Mouse (Mus musculus): ENCODE data around the gene Cygb. TPM values are rescaled to one million over a fixed set of nuclear protein-coding genes. Genes with fewer than 3 reads are reported as not detected.

Gene Cygb
- polyA plus RNA-seq, 1 experiment from 2014 or later, result 0.84 TPM

DNA sequence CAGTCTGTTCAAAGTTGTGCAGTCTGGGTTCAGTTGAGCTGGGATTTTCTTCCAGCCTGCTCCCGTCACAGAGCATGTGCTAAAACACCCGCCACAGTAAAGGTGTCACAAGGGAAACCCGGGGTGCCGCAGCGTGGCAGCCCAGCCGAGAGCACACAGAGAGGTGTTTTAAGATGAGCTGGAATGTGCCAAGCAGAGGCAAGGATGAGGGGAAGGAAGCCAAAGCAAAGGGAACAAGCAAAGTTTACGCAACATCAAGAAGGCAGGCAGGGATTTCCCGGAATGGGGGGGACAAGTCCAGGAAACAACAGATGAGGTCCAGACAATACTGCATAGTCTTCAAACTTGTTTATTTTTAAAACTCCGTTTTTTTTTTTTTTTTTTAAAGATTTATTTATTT is 12.5 kb upstream of the Cygb start:
- 59% methylated on average over 9 of the region's 9 CpGs for WGBS (ENCODE audit: insufficient replicate concordance)
- ATAC-seq (ENCODE audit: insufficient read depth), result no peak

DNA sequence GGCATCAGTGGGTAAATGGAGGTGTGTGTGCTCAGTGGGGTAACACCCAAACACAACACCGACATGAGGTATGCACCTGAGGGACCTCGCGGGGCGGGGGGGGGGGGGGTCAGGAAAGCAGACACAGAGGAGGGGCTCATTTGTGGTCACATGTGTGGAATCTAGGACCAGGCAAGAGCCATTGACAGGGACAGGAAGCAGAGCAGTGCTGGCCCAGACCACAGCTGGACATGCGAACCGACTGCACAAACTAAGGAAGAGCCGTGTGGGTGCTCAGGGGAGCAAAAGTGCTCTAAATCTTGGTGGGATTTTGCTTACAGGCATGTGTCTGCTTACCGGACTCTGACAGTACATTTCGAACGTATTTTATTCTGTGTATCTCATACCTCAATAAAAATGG is 11.2 kb upstream of the Cygb start:
- Histone ChIP-seq H3K9ac (no peak overlapping the region), H3K4me3 (replicated peaks) (no peak overlapping the region), H3K9me3 (replicated peaks) (no peaks in the 10 kb centered on the region), H3K4me2 (no peak overlapping the region), H3K27ac (replicated peaks) (no peak overlapping the region), H3K36me3 (replicated peaks) (no peaks in the 10 kb centered on the region), H3K4me1 (replicated peaks) (peaks cover 27% of the 10 kb centered on the region), H3K27me3 (peaks cover 47% of the 10 kb centered on the region)
- WGBS (ENCODE audit: insufficient replicate concordance), result 67% methylated on average over 10 of the region's 10 CpGs
- no peak for ATAC-seq (ENCODE audit: insufficient read depth)

More for the DNA sequence above, 12.5 kb upstream of the Cygb start:
- H3K36me3 ChIP-seq (replicated peaks), result no peaks in the 10 kb centered on the region
- H3K9ac ChIP-seq, result no peak overlapping the region
- peaks cover 41% of the 10 kb centered on the region for H3K27me3 ChIP-seq
- H3K4me1 ChIP-seq (replicated peaks), result peaks cover 32% of the 10 kb centered on the region
- no peak overlapping the region for H3K4me3 ChIP-seq (replicated peaks)
- H3K4me2 ChIP-seq, result no peak overlapping the region
- H3K27ac ChIP-seq (replicated peaks), result no peak overlapping the region
- no peaks in the 10 kb centered on the region for H3K9me3 ChIP-seq (replicated peaks)

DNA sequence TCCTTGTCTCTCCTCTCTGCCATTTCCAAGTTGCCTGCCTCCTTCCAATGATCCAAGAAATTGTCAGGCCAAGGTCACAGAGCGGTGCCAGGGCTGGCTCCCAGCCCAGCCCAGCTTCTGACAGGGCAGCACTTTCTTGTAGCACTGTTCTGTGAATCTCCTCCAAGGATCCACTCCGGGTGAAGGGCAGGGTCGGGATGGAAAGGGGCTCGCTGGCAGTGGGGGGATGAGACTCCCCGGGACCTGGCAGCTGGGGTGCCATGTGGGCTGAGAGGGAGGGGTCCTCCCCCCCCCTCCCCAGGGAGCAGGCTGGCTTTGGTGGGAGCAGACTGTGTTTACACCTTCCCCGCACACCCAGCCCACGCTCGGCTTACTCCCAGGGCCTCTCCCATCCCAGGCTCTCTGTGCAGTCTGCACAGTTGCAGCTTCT is 7.8 kb upstream of the Cygb start:
- Histone ChIP-seq H3K36me3 (replicated peaks) (no peaks in the 10 kb centered on the region), H3K4me1 (replicated peaks) (peaks cover 26% of the 10 kb centered on the region), H3K4me2 (no peak overlapping the region), H3K9ac (no peak overlapping the region), H3K4me3 (replicated peaks) (no peak overlapping the region), H3K27ac (replicated peaks) (no peak overlapping the region), H3K27me3 (peaks cover 33% of the 10 kb centered on the region), H3K9me3 (replicated peaks) (no peaks in the 10 kb centered on the region)
- 62% methylated on average over 8 of the region's 8 CpGs for WGBS (ENCODE audit: insufficient replicate concordance)
- ATAC-seq (ENCODE audit: insufficient read depth), result no peak

DNA sequence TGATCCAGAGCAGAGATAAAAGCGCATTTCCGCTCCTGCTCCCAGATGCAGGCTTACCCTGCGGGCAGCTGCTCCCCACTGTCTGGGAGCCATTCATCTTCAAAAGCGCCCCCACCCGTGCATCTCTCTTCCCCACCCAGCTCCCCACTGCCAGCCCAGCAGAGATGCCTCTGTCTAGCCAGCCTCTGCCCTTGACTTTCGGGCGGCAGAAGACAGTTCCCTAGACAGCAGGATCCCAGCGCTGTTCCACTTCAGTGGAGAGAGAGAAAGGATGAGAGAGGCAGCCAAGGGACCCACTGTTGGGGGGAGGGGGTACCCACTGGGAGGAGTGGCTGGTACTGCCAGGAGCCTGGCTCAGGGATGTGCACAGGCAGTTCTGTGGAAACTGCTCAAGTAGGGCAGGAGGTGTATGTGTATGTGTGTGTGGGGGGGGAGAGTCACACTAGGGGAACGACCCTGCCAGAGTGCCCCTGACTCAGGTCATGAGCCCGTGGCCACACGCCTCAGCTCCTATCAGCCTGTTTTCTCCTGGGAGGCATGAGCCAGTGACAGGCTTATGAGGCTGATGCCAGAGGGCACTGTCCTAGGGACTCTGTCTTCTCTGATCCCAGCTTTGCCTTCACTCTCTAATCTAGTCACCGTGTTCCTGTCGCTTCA is 7.3 kb upstream of the Cygb start:
- no peak overlapping the region for H3K4me3 ChIP-seq (replicated peaks)
- WGBS (ENCODE audit: insufficient replicate concordance), result 24% methylated on average over 13 of the region's 13 CpGs
- no peak overlapping the region for H3K27ac ChIP-seq (replicated peaks)
- no peak overlapping the region for H3K4me2 ChIP-seq
- no peak for ATAC-seq (ENCODE audit: insufficient read depth)
- H3K36me3 ChIP-seq (replicated peaks), result no peaks in the 10 kb centered on the region
- no peaks in the 10 kb centered on the region for H3K9me3 ChIP-seq (replicated peaks)
- peaks cover 27% of the 10 kb centered on the region for H3K4me1 ChIP-seq (replicated peaks)
- no peak overlapping the region for H3K9ac ChIP-seq
- peaks cover 37% of the 10 kb centered on the region for H3K27me3 ChIP-seq

DNA sequence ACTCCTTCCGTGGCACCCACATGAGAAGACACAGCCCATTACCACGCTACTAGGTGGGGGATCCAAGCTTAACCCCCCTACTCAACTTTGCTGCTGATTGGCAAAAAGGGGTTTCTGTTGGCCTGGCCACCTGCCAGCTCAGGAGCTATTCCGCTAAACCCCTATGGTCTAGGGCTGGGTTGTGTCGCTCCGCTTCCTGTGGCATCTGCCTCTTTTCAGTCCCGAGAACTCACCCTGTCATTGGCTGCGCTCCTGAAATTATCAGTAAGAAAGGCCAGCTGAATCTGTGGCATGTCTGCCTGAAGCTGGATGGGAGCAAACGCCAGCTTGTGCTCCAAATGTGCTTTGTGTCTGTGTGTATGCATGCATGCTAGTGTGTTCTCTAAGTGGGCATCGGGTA is 6.1 kb upstream of the Cygb start:
- Histone ChIP-seq H3K27me3 (peaks cover 45% of the 10 kb centered on the region), H3K9me3 (replicated peaks) (no peaks in the 10 kb centered on the region), H3K27ac (replicated peaks) (no peak overlapping the region), H3K36me3 (replicated peaks) (no peaks in the 10 kb centered on the region), H3K4me2 (no peak overlapping the region), H3K4me3 (replicated peaks) (no peak overlapping the region), H3K9ac (no peak overlapping the region), H3K4me1 (replicated peaks) (peaks cover 27% of the 10 kb centered on the region)
- ATAC-seq (ENCODE audit: insufficient read depth), result no peak
- WGBS (ENCODE audit: insufficient replicate concordance), result 76% methylated on average over 9 of the region's 9 CpGs

DNA sequence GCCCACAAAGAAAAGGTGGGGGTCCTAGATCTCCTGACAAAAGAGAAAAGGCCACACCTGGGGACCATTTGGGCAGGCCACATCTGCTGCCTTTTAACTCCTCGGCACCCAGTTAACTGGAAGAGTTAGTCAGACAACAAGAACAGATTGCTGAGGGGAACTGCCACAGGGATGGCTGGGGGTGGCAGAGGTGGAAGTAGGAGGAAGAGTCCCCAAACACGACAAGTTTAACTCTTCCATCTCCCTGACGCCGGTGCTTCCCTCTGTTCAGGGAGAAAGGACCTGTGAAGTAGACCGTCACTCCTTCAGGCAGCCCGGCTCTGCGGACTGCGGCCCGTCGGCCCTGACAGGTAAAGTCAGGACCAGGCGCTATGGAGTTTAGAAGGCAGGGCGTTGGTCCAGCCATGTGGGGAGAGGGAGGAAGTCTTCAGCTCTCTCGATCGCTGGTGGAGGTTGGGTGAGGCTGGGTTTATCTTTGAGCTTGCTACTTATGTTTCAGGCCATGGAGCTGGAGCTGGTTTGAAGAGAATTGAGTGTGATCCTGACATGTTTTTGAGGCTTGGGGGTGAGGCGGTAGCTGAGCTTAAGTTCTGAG is 5.0 kb upstream of the Cygb start:
- Histone ChIP-seq H3K4me2 (no peak overlapping the region), H3K4me1 (replicated peaks) (peaks cover 28% of the 10 kb centered on the region), H3K9ac (no peak overlapping the region), H3K4me3 (replicated peaks) (no peak overlapping the region), H3K27ac (replicated peaks) (no peak overlapping the region), H3K9me3 (replicated peaks) (no peaks in the 10 kb centered on the region), H3K36me3 (replicated peaks) (no peaks in the 10 kb centered on the region), H3K27me3 (peaks cover 53% of the 10 kb centered on the region)
- no peak for ATAC-seq (ENCODE audit: insufficient read depth)
- WGBS (ENCODE audit: insufficient replicate concordance), result 68% methylated on average over 15 of the region's 15 CpGs

DNA sequence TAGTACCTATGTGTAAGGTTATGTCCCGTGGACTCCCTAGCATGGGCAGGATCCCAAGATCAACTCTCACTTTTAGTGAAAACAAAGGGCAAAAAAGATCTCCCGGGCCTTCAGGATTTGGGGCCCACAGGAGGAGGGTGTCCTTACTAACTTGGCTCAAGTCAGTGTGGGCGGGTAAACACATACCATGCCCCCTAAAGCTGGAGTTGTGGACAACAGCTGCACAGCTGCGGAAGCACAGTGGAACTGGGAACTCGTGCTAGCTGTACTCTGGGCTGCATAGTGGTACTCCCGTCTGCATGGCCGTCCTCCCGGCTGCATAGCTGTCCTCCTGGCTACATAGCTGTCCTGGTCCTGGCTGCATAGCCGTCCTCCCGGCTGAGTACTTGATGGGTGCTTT is 4.1 kb upstream of the Cygb start:
- Histone ChIP-seq H3K27ac (replicated peaks) (peak overlapping the region; percentile 48; the same call in 1 of the 2 replicates), H3K4me3 (replicated peaks) (no peak overlapping the region), H3K27me3 (peaks cover 55% of the 10 kb centered on the region), H3K9ac (no peak overlapping the region), H3K9me3 (replicated peaks) (no peaks in the 10 kb centered on the region), H3K4me2 (peak overlapping the region; percentile 69), H3K4me1 (replicated peaks) (peaks cover 36% of the 10 kb centered on the region), H3K36me3 (replicated peaks) (no peaks in the 10 kb centered on the region)
- ATAC-seq (ENCODE audit: insufficient read depth), result no peak
- WGBS (ENCODE audit: insufficient replicate concordance), result 64% methylated on average over 10 of the region's 10 CpGs

DNA sequence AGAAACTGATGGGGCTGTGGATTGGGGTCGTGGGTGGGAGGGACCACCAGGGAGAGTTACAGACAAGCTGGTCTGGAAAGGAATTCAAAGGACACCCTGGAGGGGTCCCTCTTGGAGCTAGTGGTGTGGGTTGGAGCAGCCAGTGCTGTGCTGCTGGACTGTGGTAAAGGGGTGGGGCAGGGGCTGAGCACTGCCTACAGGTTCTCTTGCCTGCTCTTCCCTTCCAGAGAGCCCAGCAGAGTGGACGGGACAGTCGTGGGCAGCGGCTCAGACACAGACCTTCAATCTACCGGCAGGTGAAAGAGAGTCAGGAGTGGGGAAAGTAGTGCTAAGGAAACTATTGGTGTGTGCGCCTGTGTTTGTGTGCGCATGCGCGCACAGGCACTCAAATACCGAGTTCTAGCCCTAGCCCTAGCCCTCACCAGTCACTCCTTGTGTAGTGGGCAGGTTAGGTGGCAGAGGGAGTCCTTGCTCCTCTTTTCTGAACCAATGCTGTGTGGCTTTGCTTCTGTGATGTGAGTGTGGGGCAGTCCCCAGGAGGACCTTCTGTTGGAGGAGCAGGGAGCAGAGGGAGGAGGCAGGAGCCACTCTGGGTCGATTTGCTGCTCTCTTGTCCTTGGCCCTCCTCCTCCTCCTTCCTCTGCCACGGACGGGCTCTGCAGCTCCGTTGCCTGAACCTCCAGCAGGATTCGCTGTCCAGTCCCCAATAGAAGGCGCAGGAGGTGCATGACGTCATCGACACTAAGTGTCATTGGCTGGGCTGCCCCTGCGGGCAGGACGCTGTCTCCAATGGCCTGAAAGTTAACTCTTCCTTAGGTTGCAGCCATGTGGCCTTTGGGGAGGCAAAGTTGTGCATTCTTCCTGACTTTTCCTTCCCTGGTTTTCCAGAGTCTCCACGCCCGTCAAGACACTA is 3.5 kb upstream of the Cygb start:
- Histone ChIP-seq H3K9ac (peak overlapping the region; percentile 40), H3K36me3 (replicated peaks) (no peaks in the 10 kb centered on the region), H3K4me3 (replicated peaks) (peak overlapping the region; percentile 44), H3K4me1 (replicated peaks) (peaks cover 36% of the 10 kb centered on the region), H3K4me2 (peak overlapping the region; percentile 69), H3K9me3 (replicated peaks) (no peaks in the 10 kb centered on the region), H3K27ac (replicated peaks) (peak overlapping the region; percentile 80), H3K27me3 (peaks cover 55% of the 10 kb centered on the region)
- WGBS (ENCODE audit: insufficient replicate concordance), result 11% methylated on average over 22 of the region's 22 CpGs
- peak; percentile 93 for ATAC-seq (ENCODE audit: insufficient read depth)

DNA sequence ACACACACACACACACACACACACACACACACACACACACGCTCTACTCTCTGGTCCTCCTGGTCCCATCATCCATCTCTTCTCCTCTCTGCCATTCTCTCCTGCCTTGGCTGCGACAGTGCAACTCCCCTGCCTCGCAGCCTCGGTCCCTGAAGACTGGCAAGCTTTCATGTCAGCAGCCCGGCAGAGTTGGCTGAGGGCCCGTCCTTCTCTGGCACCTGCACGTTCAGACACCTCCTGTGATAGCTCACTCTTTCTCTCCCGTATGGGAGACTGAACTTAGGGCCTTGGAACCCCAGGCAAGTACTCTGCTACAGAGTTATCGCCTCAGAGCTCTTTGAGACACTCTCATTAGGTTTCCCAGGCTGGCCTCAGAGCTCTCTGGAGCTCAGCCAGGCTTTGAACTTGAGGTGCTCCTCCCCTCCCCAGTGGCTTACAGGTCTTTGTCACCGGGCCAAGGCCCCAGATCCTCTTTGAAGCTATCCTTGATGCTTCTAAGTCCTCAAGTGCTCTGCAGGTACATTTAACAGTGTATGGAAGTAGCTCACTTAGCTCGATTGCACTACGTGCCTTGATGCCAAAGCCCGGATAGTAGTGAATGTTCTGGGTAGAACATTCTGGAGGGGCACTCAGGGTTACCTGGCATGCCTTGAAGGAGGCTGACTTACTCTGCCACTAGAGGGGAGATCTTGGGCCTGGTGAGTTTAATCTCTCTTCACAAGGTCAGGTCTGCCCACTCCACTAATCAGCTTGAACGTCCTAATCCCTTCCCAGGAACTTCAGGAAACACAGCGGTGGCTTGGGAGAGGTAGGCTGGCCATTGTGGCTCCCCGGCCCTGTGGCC is 2.5 kb upstream of the Cygb start:
- H3K4me3 ChIP-seq (replicated peaks), result no peak overlapping the region
- no peak for ATAC-seq (ENCODE audit: insufficient read depth)
- no peak overlapping the region for H3K27ac ChIP-seq (replicated peaks)
- H3K36me3 ChIP-seq (replicated peaks), result no peaks in the 10 kb centered on the region
- no peaks in the 10 kb centered on the region for H3K9me3 ChIP-seq (replicated peaks)
- no peak overlapping the region for H3K9ac ChIP-seq
- WGBS (ENCODE audit: insufficient replicate concordance), result 69% methylated on average over 16 of the region's 16 CpGs
- no peak overlapping the region for H3K4me2 ChIP-seq
- peaks cover 36% of the 10 kb centered on the region for H3K4me1 ChIP-seq (replicated peaks)
- H3K27me3 ChIP-seq, result peaks cover 55% of the 10 kb centered on the region

DNA sequence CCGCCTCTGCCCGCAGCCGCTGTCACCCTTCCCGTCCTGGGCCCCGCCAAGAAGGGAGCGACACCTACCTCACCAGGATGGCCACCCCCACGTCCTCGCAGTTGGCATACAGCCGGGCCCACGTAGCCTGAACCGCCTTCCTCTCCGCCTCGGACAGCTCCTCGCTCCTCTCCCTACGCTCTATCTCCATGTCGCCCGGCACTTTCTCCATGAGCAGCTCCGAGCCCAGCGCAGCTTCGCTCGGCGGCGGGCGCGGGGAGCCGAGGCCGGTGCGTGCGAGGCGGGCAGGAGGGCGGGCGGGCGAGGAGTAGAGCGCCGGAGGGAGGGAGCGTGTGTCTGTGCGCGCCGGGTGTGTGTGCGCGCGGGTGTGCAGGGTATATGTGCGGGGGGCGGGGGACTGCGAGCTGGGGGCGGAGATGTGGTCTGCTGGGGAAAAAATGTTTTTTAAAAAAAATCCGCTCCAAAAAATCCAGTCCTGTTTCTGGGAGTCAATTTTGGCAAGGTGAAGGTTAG is 348 bp downstream of the Cygb start:
- H3K4me3 ChIP-seq (replicated peaks), result peak overlapping the region; percentile 38
- H3K9ac ChIP-seq, result no peak overlapping the region
- no peaks in the 10 kb centered on the region for H3K36me3 ChIP-seq (replicated peaks)
- peaks cover 26% of the 10 kb centered on the region for H3K4me1 ChIP-seq (replicated peaks)
- peak overlapping the region; percentile 59 for H3K4me2 ChIP-seq
- under 1% methylated on average over 47 of the region's 47 CpGs for WGBS (ENCODE audit: insufficient replicate concordance)
- H3K27ac ChIP-seq (replicated peaks), result no peak overlapping the region
- H3K27me3 ChIP-seq, result peaks cover 74% of the 10 kb centered on the region
- ATAC-seq (ENCODE audit: insufficient read depth), result no peak
- no peaks in the 10 kb centered on the region for H3K9me3 ChIP-seq (replicated peaks)
